Mouse (Mus musculus) layer of hippocampus, adult 18-20 months (tissue): ENCODE results near the gene Olfr109. TPM values are rescaled to one million over a fixed set of nuclear protein-coding genes. Genes with fewer than 3 reads are reported as not detected.

ENCODE experiments used
- DNase-seq, 2 experiments: peaks; one replicate each; pipeline ENCODE4 v3.0.0; 2022; ENCODE audit warnings: low spot score in 2 of 2
- long read RNA-seq: library from polyadenylated mRNA; stranded (forward); transcript quantifications from one replicate; pipeline ENCODE4 v2.0.0, GENCODE M21; 2021
- total RNA-seq, 2 experiments: library from RNA; stranded (reverse); gene quantifications; 2 replicates each; pipeline ENCODE4 v1.2.3; 2021

Olfr109 gene
- total RNA-seq = not detected
- long read RNA-seq = 0 reads

DNA sequence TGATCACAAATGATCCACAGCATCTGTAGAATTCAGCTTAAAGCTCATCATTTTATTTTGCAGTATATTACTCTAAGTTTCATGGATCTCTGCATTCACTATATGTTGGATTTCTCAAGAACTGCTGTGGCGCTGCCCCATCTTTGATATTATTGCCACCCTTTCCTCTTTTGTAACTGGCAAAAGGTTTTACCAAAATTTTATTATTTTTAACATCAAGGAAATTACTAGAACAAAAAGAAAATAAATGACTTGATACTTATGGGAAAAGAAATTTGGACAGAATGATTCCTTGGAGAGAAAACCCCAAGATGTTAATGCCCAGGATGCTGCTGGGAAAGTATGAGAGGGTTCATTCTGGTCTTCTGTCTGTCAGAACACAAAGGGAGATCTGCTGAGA is at the start of gene Olfr109:
Olfr109 (plus strand) TSS at position 301 of the 400 bp plus-strand sequence.
- no peak for DNase-seq

DNA sequence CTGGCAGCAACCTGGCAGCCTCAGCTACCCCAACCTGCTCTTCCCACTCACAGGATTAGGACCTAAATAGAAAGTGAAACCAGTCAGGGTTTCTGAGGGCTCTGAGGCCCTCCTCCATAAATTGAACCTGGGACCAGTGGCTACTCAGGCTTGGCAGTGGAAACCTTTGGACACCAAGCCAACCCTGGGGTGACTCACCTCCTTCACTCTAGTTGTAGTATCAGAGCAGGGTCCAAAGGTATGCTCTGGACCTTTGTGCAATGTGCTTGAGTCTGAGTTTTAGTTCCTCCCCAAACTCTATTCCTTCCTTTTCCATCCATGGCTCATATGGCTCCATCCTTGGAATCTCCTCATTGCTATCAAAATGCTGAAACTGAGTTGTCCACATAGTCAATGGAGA is 45.3 kb upstream of the Olfr109 start:
- no peak for DNase-seq

DNA sequence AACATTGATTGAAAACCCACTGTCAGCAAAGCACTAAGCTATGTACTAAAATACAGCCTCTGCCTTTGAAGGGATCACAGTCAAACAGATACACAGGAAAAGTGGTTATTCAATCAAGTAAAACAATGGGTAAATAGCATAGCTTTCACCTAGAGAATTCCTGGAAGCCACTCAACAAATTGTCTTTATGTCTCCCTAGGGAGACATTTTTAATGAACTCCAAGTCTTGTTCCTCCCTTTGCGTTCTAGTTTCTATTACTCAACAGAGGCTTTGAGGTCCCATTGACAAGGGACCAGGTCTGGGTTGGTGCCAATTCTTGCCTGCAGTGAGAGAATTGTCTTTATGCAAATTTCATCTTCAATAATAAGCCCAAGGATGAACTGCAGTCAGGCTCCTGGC is 13.5 kb upstream of the Olfr109 start, which contains the start of gene Olfr108:
Olfr108 (plus strand) TSS at position 301 of the 400 bp plus-strand sequence.
- no peak for DNase-seq

- DNase-seq = no peak
These were observed 24.7 kb downstream of the Olfr109 start, which contains the start of gene H2-M2 for GRCm38 (mm10) chr17:37483452-37483851. H2-M2 (minus strand) TSS chr17:37483552.

- DNase-seq = peak in 1 of 2 experiments; percentile 0
These were observed 33.3 kb downstream of the Olfr109 start, which contains the start of gene Olfr110 for GRCm38 (mm10) chr17:37491930-37492518. Olfr110 (plus strand) TSS chr17:37492468.

- no peak for DNase-seq
These were observed 49.0 kb downstream of the Olfr109 start, which contains the start of gene Olfr111 for GRCm38 (mm10) chr17:37507730-37508129. Olfr111 (plus strand) TSS chr17:37508030.

Other genes with a start within 250 kb of the Olfr109 start
- not detected for gene Olfr95, start 245.8 kb upstream of the Olfr109 start, total RNA-seq
- not detected for gene Olfr96, start 238.8 kb upstream of the Olfr109 start, total RNA-seq
- not detected for gene Olfr97, start 221.6 kb upstream of the Olfr109 start, total RNA-seq
- gene Olfr98, start 195.2 kb upstream of the Olfr109 start, total RNA-seq = not detected
- gene H2-M3, start 188.7 kb upstream of the Olfr109 start, total RNA-seq = 1 to 10 TPM; 2.6 to 2.8 TPM
- not detected for gene Olfr99, start 175.5 kb upstream of the Olfr109 start, total RNA-seq
- not detected for gene Olfr101, start 154.6 kb upstream of the Olfr109 start, total RNA-seq
- gene Olfr102, start 141.9 kb upstream of the Olfr109 start, total RNA-seq = not detected
- not detected for gene Olfr103, start 119.2 kb upstream of the Olfr109 start, total RNA-seq
- not detected for gene Olfr104-ps, start 99.3 kb upstream of the Olfr109 start, total RNA-seq
- gene Olfr105-ps, start 79.9 kb upstream of the Olfr109 start, total RNA-seq = not detected
- gene Olfr106-ps, start 68.5 kb upstream of the Olfr109 start, total RNA-seq = not detected
- not detected for gene Olfr107, start 59.7 kb upstream of the Olfr109 start, total RNA-seq
- not detected for gene Olfr108, start 13.4 kb upstream of the Olfr109 start, total RNA-seq
- gene H2-M2, start 24.6 kb downstream of the Olfr109 start, total RNA-seq = not detected
- gene Olfr110, start 33.6 kb downstream of the Olfr109 start, total RNA-seq = not detected
- not detected for gene Olfr111, start 49.1 kb downstream of the Olfr109 start, total RNA-seq
- gene Olfr112, start 110.5 kb downstream of the Olfr109 start, total RNA-seq = not detected
- not detected for gene Olfr113, start 118.7 kb downstream of the Olfr109 start, total RNA-seq
- gene Olfr114, start 133.8 kb downstream of the Olfr109 start, total RNA-seq = not detected
- gene Olfr115, start 168.2 kb downstream of the Olfr109 start, total RNA-seq = not detected
- not detected for gene Olfr116, start 168.3 kb downstream of the Olfr109 start, total RNA-seq
- gene Olfr117, start 204.9 kb downstream of the Olfr109 start, total RNA-seq = not detected
- not detected for gene Olfr118, start 208.1 kb downstream of the Olfr109 start, total RNA-seq
- gene Olfr119, start 237.6 kb downstream of the Olfr109 start, total RNA-seq = not detected